In genomic region chr14:68966758-68967157, GRCm38 (mm10) we compare ENCODE assay signal across 9 mouse cellular contexts.
DNase-seq lines count a peak whose midpoint lies in the region; ATAC-seq and TF ChIP-seq lines count a peak whose summit lies in the region.
"Had no signal": no experiment of that assay in that cellular context is flagged by ENCODE, and none has a peak within 500 bp of the region (broad histone marks: within the 10 kb centered on the region; RNA-seq: fewer than 3 reads in every experiment).

No protein-coding gene starts in this region.

- H3K27me3 ChIP-seq in forebrain, embryonic 14.5 days (replicated peaks; ENCODE audit: control insufficient read depth, insufficient read depth, low read length) = no peaks in the 10 kb centered on the region
- no peaks in the 10 kb centered on the region for H3K27me3 ChIP-seq in forebrain, embryonic 12.5 days
- H3K27me3 ChIP-seq in lung, embryonic 14.5 days (ENCODE audit: insufficient read depth, low read length) = no peaks in the 10 kb centered on the region

- H3K9me3 ChIP-seq in forebrain, embryonic 14.5 days (replicated peaks; ENCODE audit: control insufficient read depth, low read length) = no peaks in the 10 kb centered on the region
- no peaks in the 10 kb centered on the region for H3K9me3 ChIP-seq in forebrain, embryonic 12.5 days
- H3K9me3 ChIP-seq in lung, embryonic 14.5 days (ENCODE audit: low read depth, low read length) = no peaks in the 10 kb centered on the region

- intact Hi-C loops in heart, postnatal 36 days (cut with DNase I) = loop anchor here (1.0 kb wide), 1 partner anchor 232 kb away; no protein-coding TSS in a partner anchor

- peak; percentile 81 for TF ChIP-seq CTCF in lung, embryonic 14.5 days (IDR thresholded peaks at IDR 0.05; ENCODE audit: low read depth)

- peak; percentile 58 for DNase-seq in forebrain, embryonic 14.5 days (ENCODE audit: low spot score)
- DNase-seq in right cerebral cortex, postnatal 14 days = peak; percentile 18
- no peak for DNase-seq in right cerebral cortex, postnatal 10 days (ENCODE audit: low spot score in 2 of 2)
- DNase-seq in cerebellum, adult 9-10 months = peak; percentile 29
- peak; percentile 54 to 59 for DNase-seq in heart, postnatal 36 days
- DNase-seq in lung, embryonic 14.5 days = peak; percentile 79
- peak; percentile 11 to 70 for DNase-seq in spleen, postnatal 10 days (ENCODE audit: low spot score in 2 of 2)

- H3K4me1 ChIP-seq in forebrain, embryonic 14.5 days (ENCODE audit: control insufficient read depth, insufficient read depth, low read length) = no peaks in the 10 kb centered on the region
- H3K4me1 ChIP-seq in forebrain, embryonic 12.5 days = no peaks in the 10 kb centered on the region
- no peaks in the 10 kb centered on the region for H3K4me1 ChIP-seq in lung, embryonic 14.5 days (ENCODE audit: insufficient read depth)

- no peak overlapping the region for H3K4me3 ChIP-seq in forebrain, embryonic 14.5 days (ENCODE audit: low read depth, low read length)
- no peak overlapping the region for H3K4me3 ChIP-seq in forebrain, embryonic 12.5 days (replicated peaks)
- H3K4me3 ChIP-seq in lung, embryonic 14.5 days (ENCODE audit: low read depth, low read length) = no peak overlapping the region

- H3K9ac ChIP-seq in forebrain, embryonic 14.5 days (ENCODE audit: low read length) = no peak overlapping the region
- no peak overlapping the region for H3K9ac ChIP-seq in forebrain, embryonic 12.5 days
- H3K9ac ChIP-seq in lung, embryonic 14.5 days = no peak overlapping the region

- H3K36me3 ChIP-seq in forebrain, embryonic 14.5 days (ENCODE audit: control insufficient read depth, insufficient read depth, low read length) = no peaks in the 10 kb centered on the region
- H3K36me3 ChIP-seq in forebrain, embryonic 12.5 days (replicated peaks) = no peaks in the 10 kb centered on the region
- no peaks in the 10 kb centered on the region for H3K36me3 ChIP-seq in lung, embryonic 14.5 days (ENCODE audit: insufficient read depth)
- H3K36me3 ChIP-seq: G1E had no signal

- WGBS in forebrain, embryonic 14.5 days = 3% methylated on average over 1 of the region's 1 CpGs
- 3% methylated on average over 1 of the region's 1 CpGs for WGBS in forebrain, embryonic 12.5 days
- 7% methylated on average over 1 of the region's 1 CpGs for WGBS in lung, embryonic 14.5 days

- ATAC-seq in forebrain, embryonic 14.5 days = no peak
- ATAC-seq in forebrain, embryonic 12.5 days (ENCODE audit: low FRiP score) = no peak
- no peak for ATAC-seq in lung, embryonic 14.5 days (ENCODE audit: insufficient read depth)

- no peak overlapping the region for H3K4me2 ChIP-seq in forebrain, embryonic 14.5 days (ENCODE audit: low read length)
- H3K4me2 ChIP-seq in forebrain, embryonic 12.5 days = no peak overlapping the region
- H3K4me2 ChIP-seq in lung, embryonic 14.5 days = no peak overlapping the region

- no peak overlapping the region for H3K27ac ChIP-seq in forebrain, embryonic 14.5 days (ENCODE audit: low read depth, low read length)
- H3K27ac ChIP-seq in forebrain, embryonic 12.5 days = no peak overlapping the region
- H3K27ac ChIP-seq in lung, embryonic 14.5 days (ENCODE audit: low read depth) = no peak overlapping the region

Comparison
In these comparisons a context has a peak if more than half of its experiments do, and no peak if none do; other contexts are left out.
1. DNase-seq: peak in forebrain, embryonic 14.5 days (single experiment), right cerebral cortex, postnatal 14 days (single experiment), cerebellum, adult 9-10 months (single experiment), heart, postnatal 36 days (2 of 2), lung, embryonic 14.5 days (single experiment) and spleen, postnatal 10 days (2 of 2); none in right cerebral cortex, postnatal 10 days (0 of 2).